Mouse (Mus musculus) spleen, adult 2 months (tissue): ENCODE measurements around the gene Chchd10.

Experiments used
- CTCF ChIP-seq: fragments of 200-500 bp; IDR thresholded peaks from 2 replicates; pipeline ENCODE4 v1.5.1; 2011; ENCODE audit warnings: mild to moderate bottlenecking, inconsistent platforms; ENCODE audit not compliant: insufficient read depth, insufficient read length, insufficient replicate concordance; ENCODE audit errors: extremely low read depth
- POLR2A ChIP-seq: fragments of 200-500 bp; IDR thresholded peaks from 2 replicates; pipeline ENCODE4 v1.6.1; 2011; ENCODE audit warnings: low read depth, low read length, inconsistent platforms

GRCm38 (mm10) chr10:75915557-75915956 lies 17.4 kb upstream of the Chchd10 start:
- no peak for TF ChIP-seq CTCF
- TF ChIP-seq POLR2A = no peak
